Mouse (Mus musculus) G1E (cell line): Measurements from ENCODE around the gene Zer1.

Source experiments
- CTCF ChIP-seq: IDR thresholded peaks from 2 replicates; pipeline ENCODE4 v1.5.1; 2012; ENCODE audit warnings: low read depth, low read length, inconsistent platforms, mixed read lengths
- GATA1 ChIP-seq: IDR thresholded peaks from 2 replicates; pipeline ENCODE4 v1.6.1; 2012; ENCODE audit warnings: borderline replicate concordance, low read length, inconsistent platforms, mixed read lengths
- GATA2 ChIP-seq: IDR thresholded peaks from 2 replicates; pipeline ENCODE4 v1.6.1; 2012; ENCODE audit warnings: low read depth, low read length, inconsistent platforms, borderline replicate concordance
- POLR2AphosphoS5 ChIP-seq: IDR thresholded peaks from 2 replicates; pipeline ENCODE4 v1.6.1; 2012; ENCODE audit warnings: low read depth, low read length, inconsistent platforms; ENCODE audit not compliant: insufficient replicate concordance
- TAL1 ChIP-seq: conservative IDR thresholded peaks from 2 replicates; pipeline ENCODE4 v1.6.1; 2012; ENCODE audit warnings: low read depth, low read length, inconsistent platforms, mixed read lengths

DNA sequence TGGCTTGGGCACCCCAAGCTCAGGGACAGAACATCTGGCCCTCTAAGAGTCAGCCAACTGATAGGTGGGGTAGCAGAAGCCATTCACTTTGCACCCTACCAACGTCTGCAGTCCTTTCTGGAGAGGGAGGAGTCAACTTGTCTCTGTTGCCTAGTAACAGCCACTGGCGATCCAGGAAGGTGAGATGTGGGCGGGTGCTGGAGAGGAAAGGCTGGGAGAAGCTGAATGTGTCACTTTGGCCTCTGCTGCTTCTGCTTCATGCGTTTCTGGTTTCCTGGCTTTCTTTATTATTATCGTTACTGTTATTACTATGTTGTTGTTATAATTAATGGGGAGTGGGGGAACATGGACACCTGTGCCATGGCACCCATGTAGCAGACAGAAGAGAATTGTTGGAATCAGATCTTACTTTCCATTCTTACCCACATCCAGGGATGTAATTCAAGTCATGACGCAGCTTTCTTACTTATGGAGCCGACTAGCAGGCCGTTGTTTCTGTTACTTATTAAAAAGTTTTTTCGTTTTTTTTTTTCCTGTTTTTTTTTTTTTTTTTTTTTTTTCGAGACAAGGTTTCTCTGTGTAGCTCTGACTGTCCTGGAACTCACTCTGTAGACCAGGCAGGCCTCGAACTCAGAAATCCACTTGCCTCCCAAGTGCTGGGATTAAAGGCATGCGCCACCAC lies 67.0 kb downstream of the Zer1 start, which contains the start of gene Set:
- TF ChIP-seq CTCF (no peak), GATA1 (no peak), GATA2 (no peak), TAL1 (no peak), POLR2AphosphoS5 (no peak)
